Mouse (Mus musculus): Measurements from ENCODE around the gene St8sia1.
"Not testable (repeated sequence)": the region's sequence is repeated elsewhere in the genome, so short reads cannot be mapped to it uniquely, and the experiment has no call there.

Gene St8sia1

GRCm38 (mm10) chr6:142964076-142964530 is at the start of gene St8sia1:
Gene St8sia1 (minus strand): TSS chr6:142964452.
- DNase-seq (ENCODE audit: low read depth), result no peak

- no peak for DNase-seq (ENCODE audit: low read depth)
Observed at GRCm38 (mm10) chr6:143012513-143013215, 48.4 kb upstream of the St8sia1 start.

GRCm38 (mm10) chr6:143008865-143009264 is 44.6 kb upstream of the St8sia1 start:
- DNase-seq (ENCODE audit: low read depth), result no peak

GRCm38 (mm10) chr6:143005209-143005608 is 41.0 kb upstream of the St8sia1 start:
- DNase-seq (ENCODE audit: low read depth), result not testable (repeated sequence)

- no peak for DNase-seq (ENCODE audit: low read depth)
Observed at GRCm38 (mm10) chr6:143004801-143005200, 40.5 kb upstream of the St8sia1 start.

GRCm38 (mm10) chr6:142998221-142998999 is 34.2 kb upstream of the St8sia1 start:
- no peak for DNase-seq (ENCODE audit: low read depth)

- DNase-seq (ENCODE audit: low read depth), result no peak
Observed at GRCm38 (mm10) chr6:142996887-142997286, 32.6 kb upstream of the St8sia1 start.

- DNase-seq (ENCODE audit: low read depth), result no peak
Observed at GRCm38 (mm10) chr6:142995567-142995966, 31.3 kb upstream of the St8sia1 start.

GRCm38 (mm10) chr6:142994821-142995220 is 30.6 kb upstream of the St8sia1 start:
- no peak for DNase-seq (ENCODE audit: low read depth)

- no peak for DNase-seq (ENCODE audit: low read depth)
Observed at GRCm38 (mm10) chr6:142993705-142994698, 29.8 kb upstream of the St8sia1 start.

- no peak for DNase-seq (ENCODE audit: low read depth)
Observed at GRCm38 (mm10) chr6:142992971-142993370, 28.7 kb upstream of the St8sia1 start.

- no peak for DNase-seq (ENCODE audit: low read depth)
Observed at GRCm38 (mm10) chr6:142992099-142992498, 27.8 kb upstream of the St8sia1 start.

GRCm38 (mm10) chr6:142991391-142992059 is 27.3 kb upstream of the St8sia1 start:
- no peak for DNase-seq (ENCODE audit: low read depth)

- DNase-seq (ENCODE audit: low read depth), result no peak
Observed at GRCm38 (mm10) chr6:142990516-142990915, 26.3 kb upstream of the St8sia1 start.

- DNase-seq (ENCODE audit: low read depth), result no peak
Observed at GRCm38 (mm10) chr6:142989495-142989894, 25.2 kb upstream of the St8sia1 start.

GRCm38 (mm10) chr6:142988753-142989152 is 24.5 kb upstream of the St8sia1 start:
- peak; percentile 32 for DNase-seq (ENCODE audit: low read depth)

- no peak for DNase-seq (ENCODE audit: low read depth)
Observed at GRCm38 (mm10) chr6:142988231-142988630, 24.0 kb upstream of the St8sia1 start.

GRCm38 (mm10) chr6:142987616-142988015 is 23.4 kb upstream of the St8sia1 start:
- no peak for DNase-seq (ENCODE audit: low read depth)

- not testable (repeated sequence) for DNase-seq (ENCODE audit: low read depth)
Observed at GRCm38 (mm10) chr6:142986706-142987105, 22.5 kb upstream of the St8sia1 start.

- DNase-seq (ENCODE audit: low read depth), result not testable (repeated sequence)
Observed at GRCm38 (mm10) chr6:142985561-142986238, 21.4 kb upstream of the St8sia1 start.
